ENCODE assay signal across 9 mouse cellular contexts in genomic region chr12:10223832-10224231, GRCm38 (mm10).
DNase-seq lines count a peak whose midpoint lies in the region; ATAC-seq and TF ChIP-seq lines count a peak whose summit lies in the region.
"Had no signal": no experiment of that assay in that cellular context is flagged by ENCODE, and none has a peak within 500 bp of the region (broad histone marks: within the 10 kb centered on the region; RNA-seq: fewer than 3 reads in every experiment).

No protein-coding gene starts in this region.

- peak; percentile 80 for TF ChIP-seq CTCF in lung, embryonic 14.5 days (IDR thresholded peaks at IDR 0.05; ENCODE audit: low read depth)
- TF ChIP-seq CTCF in lung, adult 2 months (IDR thresholded peaks at IDR 0.05; ENCODE audit: insufficient read depth, low read length), result no peak

- 27% methylated on average over 4 of the region's 4 CpGs for WGBS in lung, embryonic 14.5 days
- WGBS in lung, adult 2 months, result 28% methylated on average over 4 of the region's 4 CpGs
- WGBS in liver, embryonic 12.5 days (ENCODE audit: insufficient replicate concordance), result 27% methylated on average over 4 of the region's 4 CpGs

- H3K27ac ChIP-seq in lung, embryonic 14.5 days (ENCODE audit: low read depth), result no peak overlapping the region
- no peak overlapping the region for H3K27ac ChIP-seq in liver, embryonic 12.5 days
- H3K27ac ChIP-seq: embryonic facial prominence, embryonic 13.5 days had no signal

- H3K9ac ChIP-seq in lung, embryonic 14.5 days, result no peak overlapping the region
- no peak overlapping the region for H3K9ac ChIP-seq in liver, embryonic 12.5 days
- H3K9ac ChIP-seq: embryonic facial prominence, embryonic 13.5 days had no signal

- H3K4me1 ChIP-seq in lung, embryonic 14.5 days (ENCODE audit: insufficient read depth), result 0 out of 2 replicates have a peak, but pooled peaks cover 5% of the 10 kb centered on the region
- H3K4me1 ChIP-seq in lung, adult 2 months (ENCODE audit: control insufficient read depth, insufficient read depth, low read length), result no peaks in the 10 kb centered on the region
- H3K4me1 ChIP-seq in liver, embryonic 12.5 days, result no peaks in the 10 kb centered on the region
- H3K4me1 ChIP-seq: embryonic facial prominence, embryonic 13.5 days had no signal

- no peak for TF ChIP-seq POLR2A in lung, adult 2 months (IDR thresholded peaks at IDR 0.05; ENCODE audit: borderline replicate concordance, extremely low read depth, low read depth, low read length)

- no peaks in the 10 kb centered on the region for H3K36me3 ChIP-seq in lung, embryonic 14.5 days (ENCODE audit: insufficient read depth)
- H3K36me3 ChIP-seq in liver, embryonic 12.5 days, result no peaks in the 10 kb centered on the region
- H3K36me3 ChIP-seq: embryonic facial prominence, embryonic 13.5 days had no signal

- no peak overlapping the region for H3K4me2 ChIP-seq in lung, embryonic 14.5 days
- no peak overlapping the region for H3K4me2 ChIP-seq in liver, embryonic 12.5 days
- H3K4me2 ChIP-seq: embryonic facial prominence, embryonic 13.5 days had no signal

- DNase-seq in cerebellum, postnatal 10 days, result peak; percentile 61 to 71
- DNase-seq in cerebellum, adult 11-12 months, result no peak
- peak; percentile 87 for DNase-seq in lung, embryonic 14.5 days
- DNase-seq in lung, adult 2 months, result no peak
- peak; percentile 3 to 75 for DNase-seq in frontal cortex, adult 2 months (ENCODE audit: extremely low spot score in 1 of 2, low spot score in 1 of 2)
- peak; percentile 37 for DNase-seq in left cerebral cortex, adult 18-20 months (ENCODE audit: low spot score in 2 of 2)
- peak; percentile 28 for DNase-seq in retina, postnatal 1 day

- no peaks in the 10 kb centered on the region for H3K27me3 ChIP-seq in lung, embryonic 14.5 days (ENCODE audit: insufficient read depth, low read length)
- H3K27me3 ChIP-seq in liver, embryonic 12.5 days (replicated peaks), result no peaks in the 10 kb centered on the region
- H3K27me3 ChIP-seq: embryonic facial prominence, embryonic 13.5 days had no signal

- no peak overlapping the region for H3K4me3 ChIP-seq in lung, embryonic 14.5 days (ENCODE audit: low read depth, low read length)
- no peak overlapping the region for H3K4me3 ChIP-seq in lung, adult 2 months (replicated peaks; ENCODE audit: extremely low read depth, low read depth, low read length)
- no peak overlapping the region for H3K4me3 ChIP-seq in liver, embryonic 12.5 days
- H3K4me3 ChIP-seq: embryonic facial prominence, embryonic 13.5 days had no signal

- no peak for ATAC-seq in lung, embryonic 14.5 days (ENCODE audit: insufficient read depth)
- no peak for ATAC-seq in liver, embryonic 12.5 days

- no peaks in the 10 kb centered on the region for H3K9me3 ChIP-seq in lung, embryonic 14.5 days (ENCODE audit: low read depth, low read length)
- H3K9me3 ChIP-seq in liver, embryonic 12.5 days (replicated peaks), result no peaks in the 10 kb centered on the region
- H3K9me3 ChIP-seq: embryonic facial prominence, embryonic 13.5 days had no signal

Comparison
In these comparisons a context has a peak if more than half of its experiments do, and no peak if none do; other contexts are left out.
1. DNase-seq: peak in cerebellum, postnatal 10 days (2 of 2), lung, embryonic 14.5 days (single experiment), frontal cortex, adult 2 months (2 of 2), left cerebral cortex, adult 18-20 months (2 of 2) and retina, postnatal 1 day (single experiment); none in cerebellum, adult 11-12 months (single experiment) and lung, adult 2 months (single experiment).